Mouse (Mus musculus) lung, adult 2 months (tissue): Measurements from ENCODE around the gene Wwox.

Source experiments
- CTCF ChIP-seq: fragments of 200-500 bp; IDR thresholded peaks from 2 replicates; pipeline ENCODE4 v1.5.1; 2011; ENCODE audit warnings: mild to moderate bottlenecking, low read length, control low read depth; ENCODE audit not compliant: insufficient read depth
- POLR2A ChIP-seq: fragments of 200-500 bp; IDR thresholded peaks from 2 replicates; pipeline ENCODE4 v1.6.1; 2011; ENCODE audit warnings: low read depth, mild to moderate bottlenecking, control low read depth, low read length, borderline replicate concordance; ENCODE audit errors: extremely low read depth

DNA sequence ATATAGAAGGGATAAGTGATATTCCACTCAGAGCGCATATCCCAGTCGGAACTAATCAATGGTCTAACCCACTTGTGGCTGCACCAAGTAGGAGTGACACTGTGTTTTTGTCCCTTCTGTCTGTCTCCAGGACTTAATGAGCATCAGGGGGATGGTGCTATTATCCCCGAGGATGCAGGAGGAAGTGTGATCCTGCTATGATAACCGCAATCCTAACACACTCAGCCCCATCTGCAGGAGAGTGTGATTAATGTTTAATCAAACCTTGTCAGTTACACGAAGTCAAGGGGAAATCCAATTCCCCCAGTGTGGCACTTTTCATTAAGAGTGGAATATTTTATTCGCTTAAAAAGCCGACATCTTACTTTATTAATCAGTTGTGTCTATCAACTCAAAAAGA, 37.8 kb upstream of the Wwox start:
- no peak for TF ChIP-seq POLR2A
- TF ChIP-seq CTCF, result no peak
